Mouse (Mus musculus) kidney, adult 18-20 months (tissue): Measurements from ENCODE around the gene Ubald1.

ENCODE experiments used
- DNase-seq: peaks from one replicate; pipeline ENCODE4 v3.0.0; 2021

Ubald1 gene

DNA sequence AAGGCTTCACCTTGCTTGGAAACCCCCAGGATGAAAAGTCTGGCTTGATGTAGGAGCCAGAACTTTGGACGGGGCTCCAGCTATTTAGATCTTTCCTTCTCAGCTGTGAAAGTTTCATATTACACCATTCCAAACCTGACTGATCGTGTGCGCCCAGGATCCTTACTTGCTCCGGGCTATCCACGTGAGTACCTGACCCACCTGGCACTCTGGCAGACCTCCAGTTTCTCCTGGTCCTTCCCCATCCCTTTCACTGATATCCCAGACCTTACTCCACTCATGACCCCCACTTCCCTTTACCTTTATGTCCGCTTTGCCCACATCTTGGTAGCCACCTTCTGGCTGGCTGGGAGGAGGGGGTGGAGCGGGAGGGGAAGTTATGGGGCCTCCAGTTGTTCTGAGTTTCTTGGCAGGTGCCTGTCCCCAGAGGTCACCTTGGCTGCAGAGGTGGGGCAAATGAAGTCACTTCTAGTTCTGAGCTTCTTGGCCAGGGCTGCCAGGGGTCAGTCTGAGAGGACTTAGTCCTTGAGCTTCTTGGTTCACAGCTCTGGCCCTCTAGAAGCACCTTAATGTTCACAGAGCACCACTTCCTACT, 13.9 kb downstream of the Ubald1 start:
- DNase-seq, result peak; percentile 77

DNA sequence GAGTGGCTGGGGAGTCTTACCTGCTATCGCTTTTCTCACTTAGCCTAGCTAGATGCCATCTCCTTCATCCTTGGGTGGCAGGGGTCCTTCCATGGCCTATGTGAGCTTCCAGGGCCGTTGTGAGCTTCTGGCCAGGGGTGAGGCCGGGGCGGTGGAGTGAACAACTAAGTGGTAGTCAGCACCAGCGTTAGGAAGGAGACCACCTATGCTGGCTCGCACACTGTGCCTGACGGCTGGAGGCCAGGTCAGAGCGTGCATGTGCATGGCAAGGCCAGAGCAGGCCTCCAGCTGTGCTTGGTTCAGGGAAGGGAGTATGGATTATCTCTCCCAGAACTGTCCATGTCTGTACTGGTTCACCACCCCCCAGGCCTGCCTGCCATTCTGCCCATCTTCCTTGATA, 16.4 kb downstream of the Ubald1 start:
- no peak for DNase-seq

DNA sequence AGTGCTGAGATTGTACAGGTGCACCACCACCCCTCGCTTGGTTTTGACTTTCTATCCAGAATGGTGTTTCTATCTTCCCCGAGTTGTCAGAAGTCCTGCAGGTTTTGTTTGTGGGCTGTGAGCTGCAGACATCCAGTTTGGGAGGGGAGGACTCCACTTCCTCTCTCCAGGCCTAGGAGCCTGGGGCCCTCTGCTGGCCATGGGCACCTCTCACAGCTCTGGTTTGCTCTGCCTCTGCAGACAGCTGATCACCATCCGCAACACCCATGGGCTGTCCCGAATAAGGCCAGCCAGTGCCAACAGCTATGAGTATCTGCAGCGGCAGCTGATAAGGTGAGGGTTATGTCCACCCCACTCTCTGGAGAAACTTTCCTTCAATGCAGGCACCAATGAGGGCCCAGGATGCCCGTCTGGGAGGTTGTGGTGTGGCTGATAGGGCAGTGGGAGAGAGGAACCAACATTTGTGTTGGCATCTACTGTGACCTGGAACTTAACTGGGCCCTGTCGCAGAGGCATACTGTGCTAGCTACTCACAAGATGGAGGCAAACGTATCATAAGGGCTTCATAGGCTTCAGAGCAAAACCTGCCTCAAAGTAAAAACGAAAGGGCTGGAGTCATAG, 17.1 kb downstream of the Ubald1 start:
- peak; percentile 72 for DNase-seq

DNA sequence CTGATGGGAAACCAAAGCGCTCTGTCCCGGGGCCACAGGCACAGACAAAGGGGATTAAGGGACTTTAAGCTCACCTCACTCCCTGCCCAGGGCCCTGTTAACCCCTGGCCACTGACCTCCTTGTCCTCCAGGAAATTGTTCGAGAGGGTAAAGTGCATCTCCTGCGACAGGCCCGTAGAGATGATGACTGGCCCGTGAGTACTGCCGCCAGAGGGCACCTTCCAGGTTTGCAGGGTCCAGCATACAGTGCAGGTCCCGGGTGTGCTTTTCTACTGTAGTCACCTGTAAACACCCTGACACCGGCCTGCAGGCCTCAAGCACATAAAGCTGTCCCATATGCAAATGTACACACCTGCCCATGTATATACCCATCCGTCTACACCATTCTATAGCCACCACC, 18.7 kb downstream of the Ubald1 start:
- peak; percentile 72 for DNase-seq

DNA sequence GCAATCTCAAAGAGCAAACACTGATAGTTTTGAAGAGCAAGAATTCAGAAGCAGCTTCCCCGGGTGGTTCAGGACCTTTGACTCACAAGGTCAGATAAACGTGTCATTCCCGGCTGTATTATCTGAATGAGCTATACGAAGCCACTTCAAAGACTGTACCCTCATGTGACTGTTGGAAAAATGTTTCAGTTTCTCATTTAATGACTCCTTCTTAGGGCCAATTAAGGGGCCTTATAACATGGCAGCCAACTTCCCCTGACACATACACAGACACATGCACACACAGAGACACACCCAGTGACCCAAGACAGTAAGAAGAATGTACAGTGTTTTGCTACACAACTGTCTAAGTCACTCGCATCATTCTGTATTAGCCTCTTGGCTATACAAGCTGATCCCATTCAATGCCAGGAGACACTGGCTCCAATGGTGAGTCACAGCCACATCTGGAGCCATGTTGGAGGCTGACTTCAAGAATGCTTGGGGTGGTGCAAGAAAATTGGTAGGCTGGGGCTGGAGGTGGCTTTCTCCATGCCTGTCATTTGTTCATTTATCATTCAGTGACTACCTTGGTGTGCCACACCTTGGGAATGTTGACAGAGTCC, 25.0 kb downstream of the Ubald1 start:
- DNase-seq, result no peak

DNA sequence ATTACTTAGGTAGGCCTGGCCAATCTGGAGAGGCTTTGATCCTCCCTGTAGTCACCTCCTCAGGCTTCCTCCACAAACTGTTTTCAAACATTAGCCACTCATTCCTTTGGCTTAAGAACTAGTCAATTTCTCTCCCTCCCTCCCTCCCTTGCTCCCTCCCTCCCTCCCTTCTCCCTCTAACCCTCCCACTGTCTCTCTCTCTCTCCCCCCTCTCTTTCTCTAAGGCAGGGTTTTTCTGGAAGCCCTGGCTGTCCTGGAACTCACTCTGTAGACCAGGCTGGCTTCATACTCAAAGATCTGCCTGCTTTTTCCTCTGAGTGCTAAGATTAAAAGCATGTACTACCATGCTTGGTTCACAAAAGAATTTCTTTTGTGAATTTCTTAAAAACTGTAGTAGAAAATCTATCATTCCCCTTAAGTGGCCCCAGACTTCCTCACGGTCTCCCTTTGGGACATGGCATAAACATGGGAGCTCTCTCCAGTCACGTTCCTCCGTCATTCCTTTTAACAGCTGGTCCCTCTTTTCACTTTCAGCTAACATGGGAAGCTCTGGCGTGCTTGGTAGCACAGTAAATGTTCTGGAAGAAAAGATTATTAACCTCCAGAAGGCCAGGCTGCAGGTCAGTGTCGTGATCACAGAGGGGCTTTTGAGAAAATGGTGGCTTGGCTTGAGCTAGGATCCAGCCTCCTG, 29.0 kb downstream of the Ubald1 start:
- no peak for DNase-seq

DNA sequence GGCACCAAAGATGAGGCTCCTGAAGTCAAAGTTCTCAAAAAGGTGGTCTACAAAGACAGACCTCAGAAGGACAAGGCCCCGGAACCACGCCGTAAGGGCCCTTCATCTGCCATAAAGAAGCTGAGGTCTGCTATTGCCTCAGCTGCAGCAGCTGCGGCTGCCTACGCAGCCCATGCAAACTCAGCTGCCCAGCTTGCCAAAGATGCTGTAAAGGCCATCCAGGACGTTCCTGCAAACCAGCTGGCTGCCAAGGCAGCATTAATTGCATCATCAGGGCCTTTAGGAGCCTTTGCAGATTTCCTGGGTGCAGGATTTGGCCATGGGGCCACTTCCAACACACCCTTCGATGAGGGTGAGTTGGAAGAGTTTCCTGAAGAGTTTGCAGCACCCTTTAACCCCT, 29.8 kb downstream of the Ubald1 start:
- DNase-seq, result no peak

DNA sequence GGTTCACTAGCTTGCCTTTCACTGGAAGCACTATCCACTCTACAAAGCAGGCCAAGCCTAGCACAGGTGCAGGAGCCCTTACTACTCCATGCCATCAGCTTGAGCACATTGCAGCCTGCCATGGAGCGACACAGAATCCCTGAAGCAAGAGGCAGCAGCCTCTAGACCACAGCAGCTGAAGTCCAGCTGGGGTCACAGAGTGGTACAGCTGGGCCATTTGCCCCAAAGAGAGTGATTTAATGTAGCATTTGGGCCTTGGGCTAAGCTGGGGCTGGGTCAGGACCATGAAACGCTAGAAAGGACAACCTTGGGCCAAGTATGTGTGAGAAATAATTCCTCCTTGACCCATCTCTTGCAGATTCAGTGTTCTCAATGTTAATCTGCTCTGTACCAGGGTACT, 32.0 kb downstream of the Ubald1 start:
- DNase-seq, result no peak

DNA sequence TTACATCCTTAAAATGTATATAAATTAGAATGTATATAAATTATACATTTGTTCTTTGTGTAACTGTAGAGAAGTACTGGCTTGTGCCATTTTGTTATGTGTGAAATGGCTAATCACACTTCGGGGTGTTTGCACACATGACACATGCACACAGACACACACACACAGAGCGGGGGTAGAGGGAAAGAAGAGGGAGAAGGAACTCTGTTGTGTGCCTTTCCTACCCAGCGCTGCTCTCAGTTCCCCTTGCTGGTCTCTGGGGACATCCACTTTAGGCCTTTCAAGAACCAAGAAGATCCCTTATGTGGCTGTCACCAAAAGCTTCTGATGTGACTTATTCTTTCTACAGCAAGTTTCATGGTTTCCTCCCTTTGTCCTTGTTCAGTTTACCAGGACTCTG, 33.1 kb downstream of the Ubald1 start:
- DNase-seq, result no peak

DNA sequence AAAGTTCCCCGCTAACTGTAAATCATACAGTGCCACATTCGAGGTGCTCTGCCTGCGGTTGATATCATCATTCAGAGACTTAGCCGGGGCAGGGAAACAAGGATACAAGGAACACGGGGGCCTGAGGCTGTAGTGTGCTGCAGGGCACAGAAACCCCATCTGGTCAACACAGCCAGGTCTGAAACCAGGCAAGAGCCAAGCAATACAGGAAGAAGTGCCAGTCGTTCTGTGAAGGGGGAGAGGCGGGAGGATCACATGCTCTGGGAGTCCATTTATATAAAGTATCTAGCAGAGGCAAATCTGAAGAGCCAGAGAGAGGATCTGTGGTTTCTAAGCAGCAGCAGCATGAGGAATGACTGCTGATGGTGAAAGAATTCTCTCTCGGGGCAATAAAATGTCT, 39.9 kb downstream of the Ubald1 start:
- no peak for DNase-seq

DNA sequence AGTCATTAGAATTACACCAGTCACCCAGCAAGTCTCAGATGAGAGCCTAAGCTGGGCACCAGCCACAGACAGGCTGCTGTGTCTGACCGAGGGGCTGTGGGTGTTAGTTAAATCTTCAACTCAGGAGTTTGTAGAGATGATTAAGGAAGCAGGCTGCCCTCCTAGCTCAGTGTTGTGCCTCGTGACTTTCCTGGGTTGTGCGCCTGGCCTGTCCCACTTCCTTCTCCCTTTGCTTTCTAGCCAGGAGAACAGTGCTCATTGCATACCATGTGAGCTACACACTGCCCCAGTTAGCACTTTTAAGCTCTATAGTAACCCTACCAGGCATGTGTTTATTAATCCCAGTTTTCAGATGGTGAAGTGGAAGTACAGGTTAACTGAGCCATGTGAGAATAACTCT, 40.6 kb downstream of the Ubald1 start:
- DNase-seq, result no peak

DNA sequence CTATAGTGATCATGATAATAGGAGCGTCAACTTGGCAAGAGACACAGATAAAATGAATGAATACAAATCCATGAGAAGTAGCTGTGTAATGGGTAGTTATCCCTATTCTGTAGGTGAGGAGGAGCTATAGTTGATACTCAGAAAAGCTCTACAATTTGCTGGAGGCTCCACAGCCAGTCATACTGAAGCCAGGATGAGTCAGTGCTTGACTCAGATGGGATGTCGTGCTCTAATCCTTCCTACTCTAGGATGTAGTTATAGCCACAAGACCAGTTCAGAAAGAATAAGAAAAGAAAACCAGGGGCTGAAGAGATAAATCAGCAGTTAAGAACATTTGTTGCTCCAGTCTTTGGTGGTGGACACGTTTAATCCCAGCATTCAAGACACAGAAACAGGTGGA, 42.5 kb downstream of the Ubald1 start:
- no peak for DNase-seq

DNA sequence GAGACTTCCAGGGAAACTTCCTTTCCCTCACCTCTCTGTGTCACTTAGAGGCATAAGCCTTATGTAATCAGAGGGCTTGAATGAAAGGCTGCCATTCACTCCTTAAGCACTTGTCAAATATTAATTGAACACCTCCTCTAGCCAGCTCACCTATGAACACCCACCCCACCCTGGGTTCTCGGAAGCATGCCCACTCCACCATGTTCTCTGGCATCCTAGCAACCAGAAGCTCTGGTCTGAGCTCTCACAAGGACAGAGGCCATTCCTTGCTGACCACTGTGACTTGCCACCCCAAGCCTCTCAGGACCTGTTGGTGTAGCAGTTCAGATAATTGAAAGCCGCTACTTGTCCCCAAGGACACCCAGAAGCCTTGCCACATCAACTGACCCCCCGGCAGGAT, 44.9 kb downstream of the Ubald1 start, which contains the start of gene 4930562C15Rik:
Gene 4930562C15Rik, plus strand, starts transcription at position 226 of the 400 bp plus-strand sequence.
- peak; percentile 14 for DNase-seq

DNA sequence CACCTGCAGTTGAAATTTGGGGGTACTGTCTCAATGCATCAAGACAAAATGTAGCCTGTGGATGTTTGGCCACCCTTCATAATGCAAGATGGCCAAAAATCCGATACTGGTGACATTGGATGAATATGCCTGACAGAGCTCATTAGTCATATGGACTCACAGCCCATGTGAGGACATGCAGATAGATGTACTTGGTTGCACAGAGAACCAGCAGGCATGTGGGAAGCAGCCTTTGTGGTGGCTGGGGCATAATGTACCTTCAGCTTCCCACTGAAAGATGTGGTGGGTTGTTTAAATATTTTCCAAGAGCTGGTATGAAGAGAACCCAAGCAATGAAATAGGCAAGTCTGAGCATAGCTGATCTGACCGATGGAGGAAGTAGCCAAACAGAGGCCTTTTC, 46.3 kb downstream of the Ubald1 start:
- DNase-seq, result no peak

DNA sequence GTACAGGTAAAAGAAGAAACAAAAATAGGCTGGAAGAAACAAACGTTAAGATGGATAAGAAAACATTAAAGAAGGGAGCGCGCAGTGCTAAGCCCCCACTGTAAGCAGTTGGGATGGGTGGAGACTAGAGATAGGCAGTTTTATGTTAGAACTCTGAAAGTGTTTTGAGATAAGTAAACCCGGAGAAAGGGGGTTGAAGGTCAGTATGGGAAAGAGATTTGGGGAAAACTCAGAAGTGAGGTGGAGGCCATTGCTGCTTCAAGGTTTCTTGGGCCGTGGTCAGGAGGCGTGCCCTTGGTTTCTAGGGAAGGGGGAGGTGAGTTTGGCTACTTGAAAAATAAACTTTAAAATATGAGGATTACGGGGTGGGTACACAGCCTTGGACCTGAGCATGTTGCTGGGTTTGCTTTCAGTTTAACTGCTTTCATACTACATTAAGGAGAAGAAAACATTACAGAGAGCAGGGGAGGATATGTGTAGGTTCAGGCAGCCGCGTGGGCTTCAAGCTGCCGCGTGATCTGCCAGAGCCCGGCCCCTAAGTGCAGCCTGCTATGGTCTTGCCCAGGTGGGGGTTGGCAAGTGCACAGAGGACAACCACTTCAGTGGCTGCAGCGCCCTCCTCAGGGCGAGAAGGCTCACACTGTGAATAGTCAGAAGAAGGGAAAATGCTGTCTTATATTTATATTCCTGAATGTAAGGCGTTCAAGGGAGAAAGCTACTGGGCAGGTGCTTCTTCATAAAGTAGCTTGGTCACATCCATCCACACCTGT, 48.3 kb downstream of the Ubald1 start:
- DNase-seq, result no peak

DNA sequence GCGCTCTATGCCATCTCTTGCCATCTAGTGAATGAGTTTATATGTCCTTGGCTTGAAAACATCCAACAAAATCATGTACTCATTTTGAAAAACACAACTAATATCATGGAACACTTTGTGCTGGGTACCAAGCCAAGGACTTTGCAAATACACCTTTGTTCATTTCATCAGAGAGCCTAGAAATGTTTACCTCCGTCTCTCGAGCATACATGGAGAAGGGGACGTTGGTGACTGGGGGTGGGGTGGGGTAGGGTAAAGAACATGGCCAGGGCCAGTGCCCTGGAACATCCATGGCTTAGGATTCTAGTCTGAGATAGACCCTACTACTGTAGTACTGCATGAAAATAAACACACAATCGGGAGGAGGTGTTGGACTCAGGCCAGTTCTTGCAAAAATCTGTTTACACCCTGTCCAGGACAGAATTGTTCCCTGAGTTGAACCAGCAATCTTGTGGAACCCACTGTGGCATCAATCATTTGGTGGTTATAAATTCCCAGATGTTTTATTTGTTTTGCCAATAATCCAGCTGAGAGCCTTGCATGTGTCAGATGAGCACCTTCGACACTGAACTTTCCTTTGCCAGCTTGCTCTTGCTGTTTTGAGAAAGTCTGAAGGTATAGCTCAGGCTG, 50.7 kb downstream of the Ubald1 start:
- no peak for DNase-seq

DNA sequence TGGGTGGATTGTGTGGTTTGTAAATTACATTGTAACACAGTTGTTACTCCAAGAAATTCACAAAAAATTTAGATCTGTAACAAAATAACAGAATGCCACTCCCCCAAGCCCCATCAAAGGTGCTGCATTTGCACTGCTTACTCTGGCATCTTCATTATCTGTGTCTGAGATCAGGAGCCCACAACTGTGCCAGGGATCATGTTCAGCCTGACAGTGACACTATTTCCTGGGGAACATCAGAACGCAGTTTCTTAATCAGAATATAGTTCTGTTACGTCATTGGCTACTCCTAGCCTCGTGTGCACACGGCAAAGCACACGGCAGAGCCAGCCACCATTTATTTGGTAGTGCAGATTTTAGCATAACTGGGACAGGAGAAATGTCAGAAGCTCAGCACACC, 52.5 kb downstream of the Ubald1 start:
- DNase-seq, result no peak
